Mouse (Mus musculus) right cerebral cortex, postnatal 10 days (tissue): ENCODE measurements around the gene St5.
A peak's percentile ranks its signal among the peaks of the same experiment; 100 is the strongest.

Source experiments
- DNase-seq, 2 experiments: peaks; one replicate each; pipeline ENCODE4 v3.0.0; 2021; ENCODE audit warnings: low spot score in 2 of 2

Gene St5

DNA sequence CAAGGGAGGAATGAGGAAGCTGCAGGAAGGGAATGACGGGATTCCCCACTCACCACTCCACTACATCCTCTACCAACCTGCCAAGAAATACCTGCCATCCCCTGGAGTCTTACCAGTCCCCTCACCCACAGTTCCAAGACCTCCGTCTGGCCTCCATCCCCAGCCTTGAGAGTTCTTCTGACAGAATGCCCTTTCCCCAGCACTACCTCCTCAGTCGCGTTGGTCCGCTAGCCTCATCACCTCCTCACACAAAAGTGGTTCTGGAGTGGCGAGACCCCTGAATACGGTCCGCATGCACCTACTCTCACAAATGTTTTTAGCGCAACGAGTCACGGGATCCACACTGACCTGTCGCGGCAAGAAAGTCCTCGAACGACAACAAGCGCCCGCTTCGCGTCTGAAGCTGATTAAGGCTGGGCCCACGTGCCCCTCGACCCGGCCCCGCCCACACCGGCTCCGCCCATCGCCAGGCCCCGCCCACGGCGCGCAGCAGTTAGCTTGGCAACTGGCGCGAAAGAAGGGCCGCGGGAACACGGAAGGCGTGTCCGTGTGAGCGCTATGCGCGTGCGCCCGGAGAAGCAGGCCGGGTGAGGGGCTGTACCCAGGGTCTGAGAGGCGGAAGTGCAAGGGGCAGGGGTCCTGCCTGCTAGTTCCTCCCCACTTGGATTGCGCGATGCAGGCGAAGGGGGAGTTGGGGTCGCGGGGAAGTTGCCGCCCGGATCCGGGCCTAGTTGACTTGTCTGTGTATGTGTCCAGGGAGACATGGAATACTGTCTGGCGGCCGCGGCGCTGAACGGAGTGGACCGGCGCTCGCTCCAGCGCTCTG is at the start of gene St5, which contains the start of gene Akip1:
Gene St5, minus strand, starts transcription at position 416 of the 826 bp plus-strand sequence.
Gene Akip1, plus strand, starts transcription at position 501 of the 826 bp plus-strand sequence.
- peak; percentile 95 to 96 for DNase-seq

DNA sequence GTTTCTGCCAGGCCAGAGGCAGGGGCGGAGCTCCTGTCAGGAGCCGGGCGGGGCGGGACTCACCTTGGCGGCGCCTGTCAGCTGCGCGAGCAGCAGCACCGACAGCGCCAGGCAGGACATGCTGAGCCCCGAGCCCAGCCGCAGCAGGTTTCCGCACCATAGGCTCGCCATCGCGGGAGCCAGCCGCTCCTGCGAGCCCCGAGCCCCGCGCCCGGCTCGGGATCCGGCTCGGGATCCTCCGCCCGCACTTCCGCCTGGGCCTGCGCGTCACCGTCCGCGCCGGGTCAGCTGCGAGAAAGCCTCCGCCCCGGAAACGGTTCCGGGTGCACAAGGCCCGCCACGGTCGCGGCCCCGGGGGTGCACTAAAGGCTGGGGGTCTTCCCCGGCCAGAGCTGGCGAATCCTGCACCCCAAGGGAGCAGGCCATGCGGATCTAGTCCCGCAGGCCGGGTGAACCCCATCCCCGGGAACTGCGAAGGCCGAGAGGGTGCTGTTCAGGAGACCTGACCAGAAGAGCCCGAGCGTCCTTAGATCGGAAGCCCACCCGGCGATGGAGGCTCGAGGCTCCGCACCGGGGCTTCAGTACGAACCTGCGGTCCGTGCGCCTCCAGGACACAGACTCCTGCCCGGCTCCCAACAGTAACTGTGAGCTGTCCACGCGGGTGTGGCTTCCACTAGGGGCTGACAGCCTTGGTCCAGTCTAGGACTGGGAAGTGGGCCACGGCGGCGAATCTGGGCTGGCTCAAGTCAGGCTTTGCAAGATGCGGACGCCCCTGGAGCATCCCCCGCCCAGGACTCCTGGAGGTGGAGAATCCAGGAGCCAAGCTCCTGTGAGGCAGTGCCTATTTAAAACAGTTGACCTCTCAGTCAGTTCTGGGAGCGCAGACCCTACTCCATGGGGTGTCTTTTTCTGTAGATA is 48.9 kb upstream of the St5 start, which contains the start of gene Tmem9b:
Gene Tmem9b, minus strand, starts transcription at position 868 of the 918 bp plus-strand sequence.
- DNase-seq = peak; percentile 88 to 89

- no peak for DNase-seq
Measured at GRCm38 (mm10) chr7:109751427-109752007, 48.1 kb upstream of the St5 start.

GRCm38 (mm10) chr7:109747747-109748146 is 44.3 kb upstream of the St5 start:
- no peak for DNase-seq

DNA sequence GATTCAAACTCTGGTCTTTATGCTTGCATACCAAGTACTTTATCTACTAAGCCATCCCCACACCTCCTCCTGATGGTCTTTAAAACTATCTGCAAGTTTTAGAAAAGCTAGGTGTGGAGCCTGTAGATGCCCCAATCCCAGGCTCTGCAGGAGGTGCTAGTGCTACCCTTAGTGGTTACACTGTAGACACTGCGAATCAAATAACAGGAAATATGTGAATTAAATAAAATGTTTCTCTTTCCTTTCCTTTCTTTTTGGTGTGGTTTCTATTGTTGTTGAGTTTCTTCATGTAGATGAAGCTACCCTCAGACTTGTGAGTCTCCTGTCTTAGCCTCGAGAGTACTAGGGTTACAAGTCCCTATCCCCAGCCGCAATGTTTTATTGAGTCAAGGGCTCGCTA is 38.3 kb upstream of the St5 start:
- DNase-seq = no peak

DNA sequence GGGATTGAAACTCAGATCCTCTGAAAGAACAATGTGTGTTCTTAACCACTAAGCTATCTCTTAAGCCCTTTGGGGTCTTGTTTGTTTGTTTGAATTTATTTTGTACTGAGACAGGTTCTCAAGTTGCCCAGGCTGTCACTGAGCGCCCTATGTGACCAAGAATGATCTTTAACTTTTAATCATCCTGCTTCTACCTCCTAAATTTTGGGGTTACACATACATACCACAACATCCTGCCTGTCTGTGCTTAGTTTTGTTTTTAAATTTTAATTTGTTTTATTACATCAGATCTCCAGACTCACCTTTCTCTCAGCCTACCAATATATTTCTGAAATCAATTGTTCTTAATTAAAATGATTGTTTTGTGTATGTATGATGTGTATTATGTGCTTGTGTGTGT is 37.7 kb upstream of the St5 start:
- DNase-seq = no peak

- DNase-seq = no peak
Measured at GRCm38 (mm10) chr7:109739822-109740370, 36.5 kb upstream of the St5 start.

- DNase-seq = no peak
Measured at GRCm38 (mm10) chr7:109734806-109735205, 31.4 kb upstream of the St5 start.

- DNase-seq = no peak
Measured at GRCm38 (mm10) chr7:109731626-109732025, 28.2 kb upstream of the St5 start, which contains the start of gene Ascl3. TSS of gene Ascl3 (minus strand) at chr7:109731726.

GRCm38 (mm10) chr7:109723697-109724096 is 20.3 kb upstream of the St5 start, which contains the start of gene BC051019:
TSS of gene BC051019 (minus strand) at chr7:109723850.
- no peak for DNase-seq

DNA sequence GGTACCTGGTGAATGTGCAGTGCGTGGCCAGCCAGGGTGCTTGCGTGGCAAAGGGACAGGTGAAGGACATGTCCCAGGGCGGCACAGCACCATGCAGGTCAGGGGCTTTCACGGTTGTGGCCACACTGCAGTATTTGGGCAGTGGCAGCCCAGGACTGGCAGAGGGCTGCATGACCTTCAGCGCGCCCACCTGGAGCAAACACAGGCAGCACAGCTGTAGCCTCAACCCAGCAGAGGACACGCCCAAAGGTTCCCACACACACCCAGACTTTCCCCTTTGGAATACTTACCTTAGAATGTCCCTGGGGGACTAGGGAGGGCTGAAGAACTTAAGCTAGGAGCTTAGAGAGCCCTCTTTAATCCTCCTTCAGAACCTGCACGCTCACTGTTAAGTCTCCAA is 19.7 kb upstream of the St5 start:
- no peak for DNase-seq

- DNase-seq = no peak
Measured at GRCm38 (mm10) chr7:109722618-109723017, 19.2 kb upstream of the St5 start.

DNA sequence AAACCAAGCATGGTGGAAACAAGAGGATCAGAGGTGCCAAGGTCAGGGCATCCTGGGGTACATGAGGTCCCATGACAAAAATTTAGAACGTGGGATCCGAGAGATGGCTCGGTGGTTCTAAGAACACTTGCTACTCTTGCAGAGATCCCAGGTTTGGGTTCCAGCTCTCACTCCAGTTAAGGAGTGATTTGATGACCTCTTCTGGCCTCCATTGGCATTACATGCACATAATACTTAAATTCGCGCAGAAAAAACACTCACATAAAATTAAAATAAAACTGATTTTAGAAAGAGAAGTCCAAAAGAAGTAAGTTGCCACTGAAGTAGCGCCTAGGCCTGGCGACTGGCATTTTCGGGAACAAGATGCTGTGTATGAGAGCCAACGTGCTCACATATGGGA is 15.9 kb upstream of the St5 start:
- DNase-seq = peak; percentile 61 to 68

GRCm38 (mm10) chr7:109713434-109713982 is 10.1 kb upstream of the St5 start:
- no peak for DNase-seq

GRCm38 (mm10) chr7:109712198-109712597 is 8.8 kb upstream of the St5 start:
- no peak for DNase-seq

DNA sequence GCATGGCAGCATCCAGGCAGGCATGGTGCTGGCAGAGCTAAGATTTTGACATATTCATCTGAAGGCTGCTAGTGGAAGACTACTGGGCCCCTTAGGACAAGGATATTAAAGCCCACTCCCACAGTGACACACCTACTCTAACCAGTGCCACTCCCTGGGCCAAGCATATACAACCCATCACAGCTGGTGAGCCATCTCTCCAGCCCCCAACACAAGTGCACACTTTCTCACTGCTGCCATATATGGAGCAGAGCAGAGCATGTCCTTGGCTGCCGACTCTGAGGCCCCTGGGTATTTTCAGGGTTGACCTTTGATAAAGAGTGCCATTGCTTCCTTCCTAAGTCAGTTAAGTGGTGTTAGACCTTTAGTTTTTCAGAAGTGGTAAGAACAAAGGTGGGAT is 6.7 kb upstream of the St5 start:
- no peak for DNase-seq

- no peak for DNase-seq
Measured at GRCm38 (mm10) chr7:109708961-109709382, 5.6 kb upstream of the St5 start.

- DNase-seq = peak; percentile 51 to 59
Measured at GRCm38 (mm10) chr7:109707023-109707785, 3.8 kb upstream of the St5 start.

- DNase-seq = no peak
Measured at GRCm38 (mm10) chr7:109704461-109704860, 1.1 kb upstream of the St5 start.

DNA sequence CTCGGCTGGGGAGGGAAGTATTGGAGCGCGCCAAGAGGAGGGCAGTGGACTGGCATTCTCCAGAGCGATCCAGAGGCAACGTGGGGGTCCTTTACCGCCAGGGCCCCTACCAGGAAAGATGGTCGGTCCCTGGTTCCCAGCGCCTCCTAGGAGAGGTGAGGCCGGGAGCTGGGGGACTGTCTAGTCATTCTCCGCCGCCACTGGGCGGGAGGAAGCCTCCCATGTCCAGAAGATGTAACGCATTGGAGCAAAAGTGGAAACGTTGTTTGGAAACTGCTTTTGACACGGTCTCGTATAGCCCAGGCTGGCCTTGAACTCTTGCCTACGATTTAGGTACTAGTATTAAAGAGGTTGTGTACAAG is 592 bp upstream of the St5 start:
- no peak for DNase-seq

GRCm38 (mm10) chr7:109702721-109703120 is 684 bp downstream of the St5 start:
- no peak for DNase-seq
